Mouse (Mus musculus): ENCODE measurements around the gene Dcun1d2. TPM values are rescaled to one million over a fixed set of nuclear protein-coding genes. Genes with fewer than 3 reads are reported as not detected.

Gene Dcun1d2
- polyA plus RNA-seq, 1 experiment from 2014 or later, result 24.6 TPM

GRCm38 (mm10) chr8:13293677-13294470 is 5.9 kb upstream of the Dcun1d2 start:
- H3K9me3 ChIP-seq, result no peaks in the 10 kb centered on the region
- WGBS, result 93% methylated on average over 9 of the region's 9 CpGs

GRCm38 (mm10) chr8:13292364-13292763 is 4.4 kb upstream of the Dcun1d2 start:
- no peak overlapping the region for H3K27ac ChIP-seq
- peak; percentile 77 for DNase-seq (ENCODE audit: extremely low spot score, low spot score)
- H3K4me1 ChIP-seq, result peaks cover 11% of the 10 kb centered on the region
- H3K9me3 ChIP-seq, result no peaks in the 10 kb centered on the region
- H3K36me3 ChIP-seq (replicated peaks), result peaks cover 58% of the 10 kb centered on the region
- no peak overlapping the region for H3K4me3 ChIP-seq
- no peaks in the 10 kb centered on the region for H3K27me3 ChIP-seq (ENCODE audit: poor library complexity, severe bottlenecking)
- 29% methylated on average over 9 of the region's 9 CpGs for WGBS

More at GRCm38 (mm10) chr8:13293677-13294470, 5.9 kb upstream of the Dcun1d2 start:
- H3K4me1 ChIP-seq, result peaks cover 5% of the 10 kb centered on the region
- H3K27ac ChIP-seq, result no peak overlapping the region
- no peaks in the 10 kb centered on the region for H3K27me3 ChIP-seq (ENCODE audit: poor library complexity, severe bottlenecking)
- no peak overlapping the region for H3K4me3 ChIP-seq
- H3K36me3 ChIP-seq (replicated peaks), result peaks cover 71% of the 10 kb centered on the region
- DNase-seq (ENCODE audit: extremely low spot score, low spot score), result no peak

- Histone ChIP-seq H3K4me1 (peaks cover 22% of the 10 kb centered on the region), H3K4me3 (peak overlapping the region; percentile 85), H3K27me3 (ENCODE audit: poor library complexity, severe bottlenecking) (no peaks in the 10 kb centered on the region), H3K36me3 (replicated peaks) (peaks cover 21% of the 10 kb centered on the region), H3K27ac (peak overlapping the region; percentile 97), H3K9me3 (no peaks in the 10 kb centered on the region)
- DNase-seq (ENCODE audit: extremely low spot score, low spot score), result no peak
- WGBS, result 6% methylated on average over 6 of the region's 6 CpGs
These were observed 715 bp upstream of the Dcun1d2 start for GRCm38 (mm10) chr8:13288646-13289045.

- DNase-seq (ENCODE audit: extremely low spot score, low spot score), result peak; percentile 82
- Histone ChIP-seq H3K9me3 (no peaks in the 10 kb centered on the region), H3K4me3 (peak overlapping the region; percentile 85), H3K36me3 (replicated peaks) (peaks cover 10% of the 10 kb centered on the region), H3K27ac (peak overlapping the region; percentile 97), H3K4me1 (peaks cover 22% of the 10 kb centered on the region), H3K27me3 (ENCODE audit: poor library complexity, severe bottlenecking) (no peaks in the 10 kb centered on the region)
- under 1% methylated on average over 34 of the region's 34 CpGs for WGBS
These were observed 633 bp downstream of the Dcun1d2 start for GRCm38 (mm10) chr8:13287304-13287691.

- WGBS, result 89% methylated on average over 1 of the region's 1 CpGs
- H3K4me1 ChIP-seq, result peaks cover 11% of the 10 kb centered on the region
These were observed 4.7 kb downstream of the Dcun1d2 start for GRCm38 (mm10) chr8:13283200-13283599.

GRCm38 (mm10) chr8:13276941-13277447 is 10.9 kb downstream of the Dcun1d2 start:
- no peak for DNase-seq (ENCODE audit: extremely low spot score, low spot score)
- peaks cover 33% of the 10 kb centered on the region for H3K36me3 ChIP-seq (replicated peaks)
- no peaks in the 10 kb centered on the region for H3K4me1 ChIP-seq
- 90% methylated on average over 5 of the region's 5 CpGs for WGBS
- no peaks in the 10 kb centered on the region for H3K9me3 ChIP-seq
- no peaks in the 10 kb centered on the region for H3K27me3 ChIP-seq (ENCODE audit: poor library complexity, severe bottlenecking)
- H3K4me3 ChIP-seq, result no peak overlapping the region
- H3K27ac ChIP-seq, result no peak overlapping the region

More at GRCm38 (mm10) chr8:13283200-13283599, 4.7 kb downstream of the Dcun1d2 start:
- H3K27ac ChIP-seq, result no peak overlapping the region
- no peaks in the 10 kb centered on the region for H3K27me3 ChIP-seq (ENCODE audit: poor library complexity, severe bottlenecking)
- no peaks in the 10 kb centered on the region for H3K9me3 ChIP-seq
- no peak for DNase-seq (ENCODE audit: extremely low spot score, low spot score)
- peaks cover 4% of the 10 kb centered on the region; the same call in 1 of the 2 replicates for H3K36me3 ChIP-seq (replicated peaks)
- H3K4me3 ChIP-seq, result no peak overlapping the region

GRCm38 (mm10) chr8:13272834-13273233 is 15.1 kb downstream of the Dcun1d2 start:
- no peak for DNase-seq (ENCODE audit: extremely low spot score, low spot score)
- Histone ChIP-seq H3K27me3 (ENCODE audit: poor library complexity, severe bottlenecking) (no peaks in the 10 kb centered on the region), H3K9me3 (no peaks in the 10 kb centered on the region), H3K4me1 (no peaks in the 10 kb centered on the region), H3K27ac (no peak overlapping the region), H3K4me3 (no peak overlapping the region), H3K36me3 (replicated peaks) (peaks cover 61% of the 10 kb centered on the region)
- 91% methylated on average over 5 of the region's 5 CpGs for WGBS

- 87% methylated on average over 2 of the region's 2 CpGs for WGBS
- Histone ChIP-seq H3K27ac (no peak overlapping the region), H3K4me1 (no peaks in the 10 kb centered on the region)
These were observed 20.4 kb downstream of the Dcun1d2 start for GRCm38 (mm10) chr8:13267566-13267965.

GRCm38 (mm10) chr8:13263376-13263775 is 24.6 kb downstream of the Dcun1d2 start:
- DNase-seq (ENCODE audit: extremely low spot score, low spot score), result no peak
- 74% methylated on average over 3 of the region's 3 CpGs for WGBS

More at GRCm38 (mm10) chr8:13267566-13267965, 20.4 kb downstream of the Dcun1d2 start:
- Histone ChIP-seq H3K36me3 (replicated peaks) (peaks cover 48% of the 10 kb centered on the region), H3K9me3 (no peaks in the 10 kb centered on the region), H3K4me3 (no peak overlapping the region), H3K27me3 (ENCODE audit: poor library complexity, severe bottlenecking) (no peaks in the 10 kb centered on the region)
- no peak for DNase-seq (ENCODE audit: extremely low spot score, low spot score)

GRCm38 (mm10) chr8:13254019-13254418 is 33.9 kb downstream of the Dcun1d2 start, which contains the start of gene Adprhl1:
Gene Adprhl1 (minus strand): TSS chr8:13254162.
- no peak within 1 kb of the TSS for H3K4me3 ChIP-seq
- WGBS, result 37% methylated on average over 8 of the region's 8 CpGs
- H3K4me1 ChIP-seq, result peaks cover 6% of the 10 kb centered on the region; the same call in 1 of the 2 replicates
- peaks cover 36% of the 10 kb centered on the region for H3K36me3 ChIP-seq (replicated peaks)
- no peaks in the 10 kb centered on the region for H3K27me3 ChIP-seq (ENCODE audit: poor library complexity, severe bottlenecking)
- H3K27ac ChIP-seq, result no peak within 1 kb of the TSS
- peak; percentile 56 for DNase-seq (ENCODE audit: extremely low spot score, low spot score)
- H3K9me3 ChIP-seq, result no peaks in the 10 kb centered on the region

More at GRCm38 (mm10) chr8:13263376-13263775, 24.6 kb downstream of the Dcun1d2 start:
- Histone ChIP-seq H3K4me3 (no peak overlapping the region), H3K36me3 (replicated peaks) (peaks cover 38% of the 10 kb centered on the region), H3K9me3 (no peaks in the 10 kb centered on the region), H3K4me1 (no peaks in the 10 kb centered on the region), H3K27ac (no peak overlapping the region), H3K27me3 (ENCODE audit: poor library complexity, severe bottlenecking) (no peaks in the 10 kb centered on the region)

- Histone ChIP-seq H3K9me3 (no peaks in the 10 kb centered on the region), H3K27ac (no peak overlapping the region), H3K4me3 (no peak overlapping the region), H3K36me3 (replicated peaks) (peaks cover 32% of the 10 kb centered on the region), H3K4me1 (peaks cover 6% of the 10 kb centered on the region; the same call in 1 of the 2 replicates), H3K27me3 (ENCODE audit: poor library complexity, severe bottlenecking) (no peaks in the 10 kb centered on the region)
- 77% methylated on average over 5 of the region's 5 CpGs for WGBS
- no peak for DNase-seq (ENCODE audit: extremely low spot score, low spot score)
These were observed 34.5 kb downstream of the Dcun1d2 start for GRCm38 (mm10) chr8:13253413-13253812.

GRCm38 (mm10) chr8:13252837-13253236 is 35.1 kb downstream of the Dcun1d2 start:
- Histone ChIP-seq H3K36me3 (replicated peaks) (peaks cover 26% of the 10 kb centered on the region), H3K27me3 (ENCODE audit: poor library complexity, severe bottlenecking) (no peaks in the 10 kb centered on the region), H3K27ac (no peak overlapping the region), H3K4me1 (peaks cover 6% of the 10 kb centered on the region; the same call in 1 of the 2 replicates), H3K9me3 (no peaks in the 10 kb centered on the region), H3K4me3 (no peak overlapping the region)
- DNase-seq (ENCODE audit: extremely low spot score, low spot score), result no peak
- 93% methylated on average over 13 of the region's 13 CpGs for WGBS

GRCm38 (mm10) chr8:13244343-13244880 is 43.5 kb downstream of the Dcun1d2 start:
- Histone ChIP-seq H3K27ac (no peak overlapping the region), H3K4me3 (no peak overlapping the region), H3K4me1 (no peaks in the 10 kb centered on the region), H3K9me3 (no peaks in the 10 kb centered on the region), H3K27me3 (ENCODE audit: poor library complexity, severe bottlenecking) (no peaks in the 10 kb centered on the region), H3K36me3 (replicated peaks) (no peaks in the 10 kb centered on the region)
- 90% methylated on average over 11 of the region's 11 CpGs for WGBS
- no peak for DNase-seq (ENCODE audit: extremely low spot score, low spot score)
